Mouse (Mus musculus) erythroblast, adult 5-6 weeks (primary cell): ENCODE measurements around the gene Atp23. TPM values are rescaled to one million over a fixed set of nuclear protein-coding genes. Genes with fewer than 3 reads are reported as not detected.
"Not testable (repeated sequence)": the region's sequence is repeated elsewhere in the genome, so short reads cannot be mapped to it uniquely, and the experiment has no call there.

Experiments
- ATAC-seq: replicated peaks from 2 replicates; pipeline ENCODE4 v1.8.0; 2016; ENCODE audit warnings: moderate number of reproducible peaks, mild to moderate bottlenecking, moderate TSS enrichment, inconsistent platforms; ENCODE audit not compliant: poor library complexity, low FRiP score, severe bottlenecking
- total RNA-seq, 2 experiments: library from RNA; stranded (forward) in 1 of 2; stranded (reverse) in 1 of 2; fragments of 150-400 nt in 1 of 2; fragments of 200-764, 138-1000 nt in 1 of 2; gene quantifications; 2 replicates each; pipeline versions ENCODE4 v1.2.3 to v1.2.4; 2015 to 2017; ENCODE audit warnings: low replicate concordance in 2 of 2

Gene Atp23
- total RNA-seq, 2 experiments from 2014 or later = 0.09 to 0.38 TPM

DNA sequence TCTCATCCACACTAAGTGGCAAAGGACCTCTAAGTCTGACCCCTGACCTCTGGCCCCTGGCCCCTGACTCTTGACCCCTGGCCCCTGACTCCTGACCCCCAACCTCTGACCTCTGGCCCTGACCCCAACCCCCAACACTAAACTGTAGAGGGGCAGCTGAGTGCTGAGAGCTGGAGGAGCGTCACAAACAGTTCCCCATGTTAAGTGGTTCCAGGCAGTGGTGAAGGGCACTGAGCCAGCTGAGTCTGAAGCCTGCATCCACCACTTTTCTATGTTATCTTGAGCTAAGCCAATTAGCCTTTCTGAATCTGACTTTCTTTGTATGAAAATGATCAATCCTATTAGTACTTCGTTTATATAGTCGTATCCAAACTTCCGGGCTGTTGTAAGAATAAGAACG lies 69.8 kb downstream of the Atp23 start:
- no peak for ATAC-seq

DNA sequence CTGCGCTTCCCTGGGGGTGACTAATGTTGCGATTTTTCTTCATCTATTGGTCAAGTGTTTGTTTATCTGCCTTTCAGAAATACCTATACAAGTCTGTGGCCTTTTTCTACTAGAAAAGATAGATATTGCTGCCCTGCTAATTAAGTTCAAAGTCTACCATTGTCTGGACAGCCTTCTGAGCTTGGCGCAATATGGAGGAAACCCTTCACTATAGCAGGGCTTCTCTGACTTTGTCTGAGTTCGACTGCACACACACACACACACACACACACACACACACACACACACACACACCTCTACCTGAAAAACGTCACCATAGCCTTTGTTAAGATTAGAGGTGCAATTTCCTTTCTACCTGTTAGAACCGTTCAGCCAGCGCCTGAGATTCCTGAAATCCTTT lies 72.5 kb downstream of the Atp23 start:
- no peak for ATAC-seq

DNA sequence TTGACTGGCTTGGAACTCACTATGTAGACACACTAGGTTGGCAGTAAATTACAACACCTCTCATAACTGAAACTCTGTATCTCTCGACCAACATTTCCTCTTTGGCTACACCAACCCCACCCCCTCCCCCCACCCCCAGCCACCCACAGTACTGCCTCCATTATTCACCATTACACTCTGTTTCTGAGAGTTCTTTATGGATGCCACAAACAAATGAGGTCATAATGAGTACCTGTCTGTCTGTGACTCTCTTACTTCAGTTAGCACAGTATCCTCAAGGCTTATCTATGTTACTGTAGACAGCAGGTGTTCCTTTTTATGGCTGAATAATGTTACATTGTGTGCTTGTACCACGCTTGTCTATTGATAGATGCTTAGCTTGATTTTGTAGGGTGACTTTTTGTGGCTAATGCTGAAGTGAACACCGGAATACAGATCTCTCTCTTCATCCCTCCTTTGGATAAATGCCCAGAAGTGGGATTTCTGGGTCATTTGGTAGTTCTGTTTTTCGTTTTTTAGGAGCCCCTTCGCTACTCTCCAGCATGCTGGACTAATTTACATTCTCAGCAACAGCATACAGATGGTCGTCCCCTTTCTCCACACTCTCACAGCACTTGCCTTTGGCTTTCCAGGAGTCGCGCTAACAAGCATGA lies 73.1 kb downstream of the Atp23 start:
- no peak for ATAC-seq

DNA sequence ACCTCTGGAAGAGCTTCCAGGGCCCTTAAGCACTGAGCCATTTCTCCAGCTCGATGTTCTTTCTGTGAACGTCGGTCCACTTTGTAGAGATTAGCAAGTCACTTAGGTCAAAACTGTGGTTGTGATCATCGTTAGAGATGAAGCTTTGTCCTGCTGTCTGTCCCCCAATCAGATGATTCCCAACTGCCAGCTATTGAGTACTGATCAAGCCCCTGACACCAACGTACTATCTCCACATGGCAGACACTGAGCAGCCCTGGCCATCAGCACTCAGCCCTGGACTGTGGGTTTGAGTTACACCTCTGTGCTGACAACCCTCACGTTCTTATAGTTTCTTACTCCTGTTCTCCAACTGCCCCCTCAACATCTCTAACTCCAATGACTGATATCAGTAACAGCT lies 74.2 kb downstream of the Atp23 start:
- ATAC-seq = no peak

DNA sequence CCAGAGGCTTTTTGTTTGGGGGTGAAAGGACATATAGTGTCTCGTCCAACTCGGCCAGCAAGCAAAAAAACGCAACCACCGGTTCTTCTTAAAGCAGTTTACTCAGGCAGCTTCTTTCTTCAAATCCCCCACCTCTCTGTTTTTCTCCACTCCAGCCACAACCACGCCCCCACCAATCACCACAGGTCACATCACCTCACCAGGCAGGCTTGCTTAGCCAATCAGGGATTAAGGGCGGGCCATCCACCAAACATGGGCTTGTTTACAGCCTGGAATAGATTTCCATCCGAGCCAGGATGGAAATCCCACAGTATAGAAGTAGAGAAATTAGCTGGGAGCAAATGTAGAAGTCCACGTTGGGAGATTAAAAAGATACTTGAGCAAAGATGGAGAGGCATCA lies 74.9 kb downstream of the Atp23 start:
- not testable (repeated sequence) for ATAC-seq

DNA sequence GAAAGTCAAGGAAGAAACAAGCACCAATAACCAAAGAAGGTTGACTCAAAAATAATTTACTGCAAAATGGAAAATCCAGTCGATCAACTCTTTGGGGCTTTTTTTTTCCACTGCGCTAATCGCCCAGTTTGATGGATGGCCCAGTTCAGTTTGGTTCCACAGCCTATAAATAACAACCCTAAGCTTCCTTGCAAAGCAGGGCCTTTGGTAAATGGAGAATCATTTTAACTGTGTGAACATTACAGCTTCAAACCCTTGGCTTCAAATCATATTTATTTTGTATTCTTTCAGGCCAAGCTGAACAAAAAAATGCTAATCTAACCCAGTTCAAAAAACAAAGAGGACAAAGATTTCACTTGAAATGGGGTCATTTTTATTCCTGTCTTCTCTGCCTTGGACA lies 78.7 kb downstream of the Atp23 start:
- ATAC-seq = no peak

Other genes with a start within 250 kb of the Atp23 start
- 19.6 and 29.3 TPM in 2 replicates for gene Ctdsp2, start 77.4 kb upstream of the Atp23 start, total RNA-seq (2015; ENCODE audit: low replicate concordance)
- gene Ctdsp2, start 77.4 kb upstream of the Atp23 start, total RNA-seq (2017; ENCODE audit: low replicate concordance) = 16.5 and 20.9 TPM in 2 replicates
- gene Avil, start 99.4 kb upstream of the Atp23 start, total RNA-seq (2015; ENCODE audit: low replicate concordance) = not detected in 2 replicates
- not detected in 2 replicates for gene Avil, start 99.4 kb upstream of the Atp23 start, total RNA-seq (2017; ENCODE audit: low replicate concordance)
- gene Tsfm, start 129.5 kb upstream of the Atp23 start, total RNA-seq (2015; ENCODE audit: low replicate concordance) = 5.0 and 5.8 TPM in 2 replicates
- gene Tsfm, start 129.5 kb upstream of the Atp23 start, total RNA-seq (2017; ENCODE audit: low replicate concordance) = 2.9 and 5.9 TPM in 2 replicates
- 2.9 and 12.5 TPM in 2 replicates for gene Mettl1, start 140.1 kb upstream of the Atp23 start, total RNA-seq (2015; ENCODE audit: low replicate concordance)
- 0.42 and 2.0 TPM in 2 replicates for gene Mettl1, start 140.1 kb upstream of the Atp23 start, total RNA-seq (2017; ENCODE audit: low replicate concordance)
- not detected in 2 replicates for gene Eef1akmt3, start 140.2 kb upstream of the Atp23 start, total RNA-seq (2015; ENCODE audit: low replicate concordance)
- gene Eef1akmt3, start 140.2 kb upstream of the Atp23 start, total RNA-seq (2017; ENCODE audit: low replicate concordance) = not detected in 2 replicates
- gene Cyp27b1, start 146.9 kb upstream of the Atp23 start, total RNA-seq (2015; ENCODE audit: low replicate concordance) = not detected in 2 replicates
- gene Cyp27b1, start 146.9 kb upstream of the Atp23 start, total RNA-seq (2017; ENCODE audit: low replicate concordance) = not detected in 2 replicates
- not detected in 2 replicates for gene March9, start 158.8 kb upstream of the Atp23 start, total RNA-seq (2015; ENCODE audit: low replicate concordance)
- not detected in 2 replicates for gene March9, start 158.8 kb upstream of the Atp23 start, total RNA-seq (2017; ENCODE audit: low replicate concordance)
- gene Cdk4, start 162.2 kb upstream of the Atp23 start, total RNA-seq (2015; ENCODE audit: low replicate concordance) = 83.0 and 90.1 TPM in 2 replicates
- gene Cdk4, start 162.2 kb upstream of the Atp23 start, total RNA-seq (2017; ENCODE audit: low replicate concordance) = 43.8 and 71.5 TPM in 2 replicates
- gene Tspan31, start 168.9 kb upstream of the Atp23 start, total RNA-seq (2015; ENCODE audit: low replicate concordance) = 25.3 and 30.4 TPM in 2 replicates
- 8.6 and 19.0 TPM in 2 replicates for gene Tspan31, start 168.9 kb upstream of the Atp23 start, total RNA-seq (2017; ENCODE audit: low replicate concordance)
- gene Agap2, start 173.9 kb upstream of the Atp23 start, total RNA-seq (2015; ENCODE audit: low replicate concordance) = 1.9 and 6.5 TPM in 2 replicates
- gene Agap2, start 173.9 kb upstream of the Atp23 start, total RNA-seq (2017; ENCODE audit: low replicate concordance) = 2.0 and 4.0 TPM in 2 replicates
- 15.0 and 17.1 TPM in 2 replicates for gene Os9, start 219.8 kb upstream of the Atp23 start, total RNA-seq (2015; ENCODE audit: low replicate concordance)
- gene Os9, start 219.8 kb upstream of the Atp23 start, total RNA-seq (2017; ENCODE audit: low replicate concordance) = 59.5 and 60.7 TPM in 2 replicates